Mouse (Mus musculus) c-Kit-positive CD71-positive TER-119-negative erythroid progenitor cells, embryonic 14.5 days (primary cell): ENCODE data around the gene Umps.

Experiments
- DNase-seq: peaks from one replicate; pipeline ENCODE4 v3.0.0-alpha.2; 2013; ENCODE audit warnings: low read depth

Umps gene

GRCm38 (mm10) chr16:33966538-33967282 is at the start of gene Umps:
TSS of gene Umps (minus strand) at chr16:33967038.
- DNase-seq = peak; percentile 61

DNA sequence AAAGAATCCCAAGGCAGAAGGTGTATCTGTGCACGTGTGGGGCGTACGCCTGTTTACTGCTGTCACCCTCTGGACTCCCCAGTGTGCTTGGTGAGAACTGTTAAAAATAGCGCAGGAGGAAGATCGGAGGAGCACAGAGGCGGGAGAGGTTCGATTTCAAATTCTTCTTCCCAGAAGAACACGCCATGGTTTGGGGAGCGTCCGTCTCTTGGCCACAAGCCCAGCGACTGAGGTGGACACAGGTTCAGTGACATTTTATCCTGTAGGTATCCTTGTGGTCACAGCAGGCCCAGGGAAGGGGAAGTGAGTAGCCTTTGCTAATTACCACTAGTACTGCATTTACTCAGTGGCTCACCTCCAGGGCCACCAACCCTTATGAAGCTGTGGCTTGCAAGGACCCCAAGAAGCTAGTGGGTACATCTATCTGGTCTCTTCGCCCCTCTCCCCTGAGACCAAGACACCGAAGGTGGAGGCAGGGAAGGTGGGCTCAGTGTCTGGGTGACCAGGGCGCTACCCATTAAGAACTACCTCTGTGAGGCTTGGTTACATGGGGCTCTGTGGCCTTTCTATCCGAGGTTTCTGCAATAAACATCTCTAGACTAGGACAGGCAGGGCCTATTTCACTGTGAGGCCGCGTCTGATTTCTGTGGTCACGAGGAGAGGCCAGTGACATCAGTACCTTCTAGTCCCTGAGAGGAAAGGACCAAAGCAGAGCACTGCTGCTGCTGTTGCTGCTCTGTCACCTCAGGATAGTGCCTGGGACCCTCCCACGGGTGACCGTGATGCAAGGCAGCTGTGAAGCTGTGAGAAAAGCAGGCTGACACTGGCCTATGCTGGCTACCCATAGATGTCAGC is 45.4 kb upstream of the Umps start:
- no peak for DNase-seq

DNA sequence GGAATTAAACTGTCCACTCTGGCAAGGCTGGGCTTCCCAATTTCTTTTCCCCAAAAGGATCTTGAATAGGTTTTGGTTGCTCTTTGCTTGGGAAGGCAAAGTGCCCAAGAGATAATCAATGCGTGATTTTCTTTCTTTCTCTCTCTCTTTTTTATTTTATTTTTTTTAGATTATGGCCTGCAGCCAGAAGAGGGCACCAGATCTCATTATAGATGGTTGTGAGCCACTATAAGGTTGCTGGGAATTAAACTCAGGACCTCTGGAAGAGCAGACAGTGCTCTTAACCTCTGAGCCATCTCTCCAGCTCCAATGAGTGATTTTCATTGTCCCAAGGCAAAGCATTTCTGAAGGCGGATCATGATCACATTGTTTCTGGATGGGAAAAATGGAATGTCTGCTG is 42.7 kb upstream of the Umps start:
- DNase-seq = no peak

- no peak for DNase-seq
Measured at GRCm38 (mm10) chr16:34005986-34006385, 39.1 kb upstream of the Umps start.

GRCm38 (mm10) chr16:34004128-34004578 is 37.3 kb upstream of the Umps start:
- DNase-seq = no peak

GRCm38 (mm10) chr16:34003566-34004127 is 36.8 kb upstream of the Umps start:
- no peak for DNase-seq

DNA sequence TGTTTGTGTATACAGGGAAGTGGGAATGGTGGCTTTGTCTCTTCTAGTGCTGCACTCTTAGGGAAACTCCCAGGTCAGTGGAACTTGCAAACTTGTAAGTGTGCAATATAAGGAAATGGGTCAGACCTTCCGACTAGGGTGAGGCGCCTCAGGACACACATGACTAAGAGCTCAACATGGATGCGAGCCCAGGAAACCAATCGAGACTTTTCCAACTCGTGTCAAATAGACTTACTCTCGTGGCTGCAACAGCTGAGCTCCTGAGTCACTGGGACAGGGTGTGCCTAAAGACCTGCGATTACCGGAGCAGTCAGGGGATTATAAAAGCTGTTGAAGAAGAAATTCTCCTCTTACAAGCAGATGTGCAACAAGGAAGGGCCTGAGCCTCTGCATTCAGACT is 33.9 kb upstream of the Umps start:
- no peak for DNase-seq

DNA sequence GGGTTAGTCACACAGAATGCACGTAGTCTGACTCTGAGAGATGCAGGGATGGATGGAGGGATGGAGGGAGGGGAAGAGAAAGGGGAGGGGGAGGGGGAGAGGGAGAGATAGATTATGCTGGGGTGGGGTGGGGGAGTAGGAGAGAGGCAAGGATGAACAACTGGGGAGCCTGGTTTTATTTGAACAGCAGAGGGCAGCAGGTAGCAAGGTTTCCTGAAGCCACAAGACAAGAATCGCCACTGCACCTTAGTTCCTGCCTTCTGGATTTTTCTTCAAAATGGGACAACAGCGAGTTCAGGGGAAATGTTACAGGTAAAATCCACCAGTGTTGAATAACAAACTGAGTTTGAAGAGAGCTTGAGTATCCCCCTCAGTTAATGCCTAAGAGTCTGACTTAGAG is 32.5 kb upstream of the Umps start:
- peak; percentile 22 for DNase-seq

- no peak for DNase-seq
Measured at GRCm38 (mm10) chr16:33998011-33998410, 31.2 kb upstream of the Umps start.

- DNase-seq = peak; percentile 56
Measured at GRCm38 (mm10) chr16:33996030-33996429, 29.2 kb upstream of the Umps start.

DNA sequence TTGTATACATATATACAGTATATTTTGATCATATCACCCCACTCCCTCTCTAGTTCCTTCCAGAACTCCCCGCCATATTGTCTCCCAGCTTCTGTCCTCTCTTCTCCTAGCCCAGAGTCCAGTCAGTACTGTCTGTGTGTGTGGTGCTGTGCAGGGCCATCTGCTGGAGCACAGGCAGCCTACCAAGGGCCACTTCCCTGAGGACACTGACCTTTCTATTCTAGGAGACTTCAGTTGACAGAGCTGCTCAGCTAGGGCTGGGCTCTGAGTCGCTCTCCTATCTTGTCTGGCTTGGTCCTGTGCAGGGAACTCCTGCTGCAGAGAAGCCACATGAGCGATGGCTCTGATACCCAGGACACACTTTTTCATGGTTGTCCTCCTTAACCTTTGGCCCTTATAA is 28.7 kb upstream of the Umps start:
- no peak for DNase-seq

GRCm38 (mm10) chr16:33994321-33994720 is 27.5 kb upstream of the Umps start:
- DNase-seq = no peak

- no peak for DNase-seq
Measured at GRCm38 (mm10) chr16:33990712-33991111, 23.9 kb upstream of the Umps start.

GRCm38 (mm10) chr16:33989106-33989505 is 22.3 kb upstream of the Umps start:
- no peak for DNase-seq

DNA sequence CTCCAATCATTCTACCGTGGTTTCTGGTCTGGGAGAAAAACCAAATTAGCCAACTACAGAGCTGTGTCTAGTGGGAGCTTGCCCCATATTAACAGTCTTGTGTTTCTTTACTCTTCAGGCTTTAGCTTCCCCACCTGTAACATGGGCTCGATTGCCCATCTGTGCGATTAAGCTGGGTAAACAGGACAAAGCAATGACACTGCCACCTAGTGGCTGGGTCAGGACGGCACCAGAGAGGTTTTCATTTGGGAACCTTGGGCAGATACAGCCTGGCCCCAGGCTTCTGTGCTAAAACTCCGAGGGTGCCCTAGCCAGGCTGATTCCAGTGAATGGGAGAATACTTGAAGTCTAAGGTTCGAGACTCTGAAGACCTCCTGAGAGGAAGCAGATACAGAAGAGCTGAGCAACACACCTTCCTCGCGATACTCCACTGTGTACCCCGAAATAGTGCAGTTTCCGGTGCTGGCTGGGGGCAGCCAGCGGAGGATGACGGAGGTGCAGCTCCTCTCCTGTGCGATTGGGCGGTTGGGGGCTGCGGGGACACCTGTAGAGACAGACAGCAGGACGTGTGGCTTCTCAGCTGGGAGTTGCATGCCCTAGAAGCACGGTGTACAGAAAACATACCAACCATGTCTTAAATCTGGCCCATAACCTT is 21.6 kb upstream of the Umps start:
- DNase-seq = peak; percentile 50

GRCm38 (mm10) chr16:33986993-33987392 is 20.2 kb upstream of the Umps start:
- DNase-seq = no peak

DNA sequence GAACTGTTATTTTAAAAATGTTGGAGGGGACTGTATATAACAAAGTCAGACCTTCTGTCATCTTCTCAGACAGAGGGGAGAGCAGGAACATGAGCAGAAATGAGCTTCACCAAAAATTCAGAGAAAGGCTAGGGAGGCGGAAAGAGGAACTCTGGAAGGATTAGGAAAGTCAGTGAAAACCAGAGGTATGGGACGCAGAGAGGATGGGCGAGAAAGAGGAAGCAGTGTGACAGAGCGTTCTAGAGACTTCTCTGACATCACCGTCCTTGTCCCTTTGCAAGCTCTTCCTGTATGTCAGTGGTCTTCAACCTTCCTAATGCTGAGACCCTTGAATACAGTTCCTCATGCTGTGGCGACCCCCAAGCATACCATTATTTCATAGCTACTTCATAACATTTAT is 18.5 kb upstream of the Umps start:
- DNase-seq = no peak

DNA sequence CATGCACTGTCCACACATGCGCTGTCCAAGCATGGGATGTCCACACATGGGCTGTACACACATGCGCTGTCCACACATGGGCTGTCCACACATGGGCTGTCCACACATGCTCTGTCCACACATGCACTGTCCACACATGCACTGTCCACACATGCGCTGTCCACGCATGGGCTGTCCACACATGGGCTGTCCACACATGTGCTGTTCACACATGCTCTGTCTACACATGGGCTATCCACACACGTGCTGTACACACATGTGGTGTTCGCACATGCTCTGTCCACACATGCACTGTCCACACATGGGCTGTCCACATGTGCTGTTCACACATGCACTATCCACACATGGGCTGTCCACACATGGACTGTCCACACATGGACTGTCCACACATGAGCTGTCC is 16.9 kb upstream of the Umps start:
- no peak for DNase-seq

- DNase-seq = no peak
Measured at GRCm38 (mm10) chr16:33979855-33980254, 13.0 kb upstream of the Umps start.

DNA sequence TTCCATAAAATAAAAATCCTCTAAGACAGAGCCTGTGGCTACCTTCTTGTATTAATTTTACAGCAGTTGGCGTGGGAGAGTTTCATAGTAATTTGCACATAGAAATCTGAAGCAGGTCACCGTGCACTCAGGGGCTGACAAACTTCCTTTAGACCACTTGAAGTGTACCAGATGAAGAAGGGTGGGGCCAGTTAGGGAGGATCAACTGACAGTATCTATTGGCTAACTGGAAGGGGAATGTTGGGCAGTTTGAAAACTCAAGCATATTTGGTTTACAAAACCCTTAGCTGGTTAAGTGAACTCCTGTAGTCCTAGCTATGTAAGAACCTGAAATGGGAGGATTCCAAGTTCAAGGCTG is 424 bp upstream of the Umps start:
- peak; percentile 40 for DNase-seq

DNA sequence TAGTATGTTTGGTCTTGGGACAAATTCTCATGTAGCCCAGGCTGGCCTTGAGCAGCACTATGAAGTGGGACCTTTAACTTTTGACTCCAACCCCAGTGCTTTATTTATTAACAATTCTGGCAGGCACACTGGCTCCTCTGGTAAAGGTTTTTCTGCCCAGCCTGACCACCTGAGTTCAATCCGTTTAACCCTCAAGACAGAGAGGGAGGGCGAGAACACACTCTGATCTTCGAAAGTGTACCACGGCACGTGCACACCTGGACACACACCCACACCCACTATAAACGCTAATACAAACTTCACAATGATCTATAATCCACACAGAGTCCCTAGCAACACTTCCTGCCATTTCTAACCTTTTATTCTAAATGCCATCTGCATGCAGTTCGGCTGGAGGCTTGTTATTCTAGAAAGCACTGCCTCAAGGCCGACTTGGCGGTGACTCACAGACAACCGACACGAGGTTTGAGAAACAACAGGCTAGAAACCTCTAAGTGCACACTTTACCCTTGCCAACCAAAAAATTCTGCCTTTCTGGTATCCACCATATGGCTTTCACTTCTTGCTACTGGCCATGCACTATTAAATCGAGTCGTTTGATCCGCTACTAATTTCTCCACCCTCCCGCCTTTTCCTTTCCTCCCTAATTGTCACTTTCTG is 830 bp downstream of the Umps start:
- DNase-seq = no peak

GRCm38 (mm10) chr16:33963509-33963908 is 3.3 kb downstream of the Umps start:
- DNase-seq = no peak
